Mouse (Mus musculus): ENCODE results near the gene Nudt22. TPM values are rescaled to one million over a fixed set of nuclear protein-coding genes. Genes with fewer than 3 reads are reported as not detected.

Gene Nudt22
- 10 to 100 TPM; 31.2 to 50.1 TPM for polyA plus RNA-seq (2012; fragmentation: generic; extraction: Trizol)

GRCm38 (mm10) chr19:6996006-6996405 lies at the start of gene Nudt22, which contains the start of gene Trpt1:
Gene Nudt22 (minus strand): TSS chr19:6996117.
Gene Trpt1 (plus strand): TSS chr19:6996131.

GRCm38 (mm10) chr19:7039841-7040636 lies 44.1 kb upstream of the Nudt22 start, which contains the start of gene Stip1:
Gene Stip1 (minus strand): TSS chr19:7039967.

GRCm38 (mm10) chr19:7019191-7019590 lies 23.3 kb upstream of the Nudt22 start, which contains the start of gene Fermt3:
Gene Fermt3 (minus strand): TSS chr19:7019469.

GRCm38 (mm10) chr19:6992011-6992858 lies 3.7 kb downstream of the Nudt22 start, which contains the start of gene Dnajc4:
Gene Dnajc4 (minus strand): TSS chr19:6992572.

GRCm38 (mm10) chr19:6987061-6987903 lies 8.6 kb downstream of the Nudt22 start, which contains the start of gene Vegfb:
Gene Vegfb (minus strand): TSS chr19:6987651.

GRCm38 (mm10) chr19:6980381-6981093 lies 15.4 kb downstream of the Nudt22 start, which contains the start of gene Fkbp2:
Gene Fkbp2 (minus strand): TSS chr19:6980501.

GRCm38 (mm10) chr19:6975537-6976521 lies 20.1 kb downstream of the Nudt22 start, which contains the start of gene Plcb3:
Gene Plcb3 (minus strand): TSS chr19:6976470.

GRCm38 (mm10) chr19:6974211-6975205 lies 21.4 kb downstream of the Nudt22 start, which contains the start of gene Ppp1r14b:
Gene Ppp1r14b (plus strand): TSS chr19:6974968.

Other genes starting within 250 kb of the Nudt22 start
- gene Rps6ka4, start 155.5 kb downstream of the Nudt22 start, polyA plus RNA-seq (2012; fragmentation: generic; extraction: Trizol) = 10 to 100 TPM; 52.0 to 84.8 TPM
- under 1 TPM; 0.08 to 0.25 TPM for gene Ccdc88b, start 137.9 kb downstream of the Nudt22 start, polyA plus RNA-seq (2012; fragmentation: generic; extraction: Trizol)
- gene Trmt112, start 86.4 kb downstream of the Nudt22 start, polyA plus RNA-seq (2012; fragmentation: generic; extraction: Trizol) = 100 to 1,000 TPM; 375 to 622 TPM
- 100 to 1,000 TPM; 235 to 247 TPM for gene Prdx5, start 86.0 kb downstream of the Nudt22 start, polyA plus RNA-seq (2012; fragmentation: generic; extraction: Trizol)
- 10 to 100 TPM; 14.9 to 28.8 TPM for gene Esrra, start 74.3 kb downstream of the Nudt22 start, polyA plus RNA-seq (2012; fragmentation: generic; extraction: Trizol)
- under 1 TPM in 1 of 2 experiments, not detected in 1; 0.34 TPM for gene Catsperz, start 70.7 kb downstream of the Nudt22 start, polyA plus RNA-seq (2012; fragmentation: generic; extraction: Trizol)
- under 1 TPM; 0.08 to 0.28 TPM for gene Kcnk4, start 61.6 kb downstream of the Nudt22 start, polyA plus RNA-seq (2012; fragmentation: generic; extraction: Trizol)
- 100 to 1,000 TPM; 155 to 180 TPM for gene Bad, start 54.3 kb downstream of the Nudt22 start, polyA plus RNA-seq (2012; fragmentation: generic; extraction: Trizol)
- gene Gpr137, start 53.6 kb downstream of the Nudt22 start, polyA plus RNA-seq (2012; fragmentation: generic; extraction: Trizol) = 10 to 100 TPM; 42.4 to 50.3 TPM
- gene Ppp1r14b, start 21.1 kb downstream of the Nudt22 start, polyA plus RNA-seq (2012; fragmentation: generic; extraction: Trizol) = 1,000 to 10,000 TPM in 1 of 2 experiments, 100 to 1,000 TPM in 1; 321 to 1,838 TPM
- gene Plcb3, start 19.6 kb downstream of the Nudt22 start, polyA plus RNA-seq (2012; fragmentation: generic; extraction: Trizol) = 10 to 100 TPM; 14.8 to 39.5 TPM
- gene Fkbp2, start 15.6 kb downstream of the Nudt22 start, polyA plus RNA-seq (2012; fragmentation: generic; extraction: Trizol) = 100 to 1,000 TPM; 263 to 273 TPM
- 100 to 1,000 TPM in 1 of 2 experiments, 10 to 100 TPM in 1; 97.7 to 101 TPM for gene Vegfb, start 8.5 kb downstream of the Nudt22 start, polyA plus RNA-seq (2012; fragmentation: generic; extraction: Trizol)
- gene Dnajc4, start 3.5 kb downstream of the Nudt22 start, polyA plus RNA-seq (2012; fragmentation: generic; extraction: Trizol) = 10 to 100 TPM; 23.6 to 59.0 TPM
- gene Trpt1, start within 50 bp of the Nudt22 start, polyA plus RNA-seq (2012; fragmentation: generic; extraction: Trizol) = 10 to 100 TPM in 1 of 2 experiments, 1 to 10 TPM in 1; 9.2 to 18.4 TPM
- under 1 TPM; 0.14 to 0.52 TPM for gene Fermt3, start 23.4 kb upstream of the Nudt22 start, polyA plus RNA-seq (2012; fragmentation: generic; extraction: Trizol)
- 100 to 1,000 TPM; 158 to 173 TPM for gene Stip1, start 43.9 kb upstream of the Nudt22 start, polyA plus RNA-seq (2012; fragmentation: generic; extraction: Trizol)
- 10 to 100 TPM; 11.8 to 33.4 TPM for gene Macrod1, start 60.7 kb upstream of the Nudt22 start, polyA plus RNA-seq (2012; fragmentation: generic; extraction: Trizol)
- gene Flrt1, start 109.6 kb upstream of the Nudt22 start, polyA plus RNA-seq (2012; fragmentation: generic; extraction: Trizol) = 1 to 10 TPM in 1 of 2 experiments, under 1 TPM in 1; 0.02 to 1.1 TPM
- 100 to 1,000 TPM; 165 TPM for gene Otub1, start 210.2 kb upstream of the Nudt22 start, polyA plus RNA-seq (2012; fragmentation: generic; extraction: Trizol)
- gene Cox8a, start 221.5 kb upstream of the Nudt22 start, polyA plus RNA-seq (2012; fragmentation: generic; extraction: Trizol) = 1,000 to 10,000 TPM; 1,138 to 1,402 TPM
- gene Naa40, start 245.1 kb upstream of the Nudt22 start, polyA plus RNA-seq (2012; fragmentation: generic; extraction: Trizol) = 10 to 100 TPM in 1 of 2 experiments, 1 to 10 TPM in 1; 3.9 to 12.4 TPM

Measured in C3H10T1/2 (cell line).